Mouse (Mus musculus) ES-Bruce4 (cell line): ENCODE measurements at regions not wholly inside any gene's neighbourhood (a gene's known extent, or its start where the extent isn't known, plus 50 kb on each side); places are given as distances from the start of the nearest gene placed in this dataset.

Experiments used
- H3K27ac ChIP-seq: 2 replicates; pipeline ENCODE4 v1.5.1; 2012; ENCODE audit warnings: low read length, inconsistent platforms; ENCODE audit not compliant: insufficient read depth
- H3K27me3 ChIP-seq: 2 replicates; pipeline ENCODE4 v1.6.1; 2012; ENCODE audit warnings: mild to moderate bottlenecking, low read length, inconsistent platforms; ENCODE audit not compliant: control insufficient read depth, poor library complexity, insufficient read depth, severe bottlenecking
- H3K36me3 ChIP-seq: 2 replicates; pipeline ENCODE4 v1.6.1; 2012; ENCODE audit warnings: inconsistent platforms, mild to moderate bottlenecking, low read length, moderate library complexity; ENCODE audit not compliant: control insufficient read depth, poor library complexity, insufficient read depth, severe bottlenecking
- H3K4me1 ChIP-seq: one replicate; pipeline ENCODE4 v1.8.1; 2011; ENCODE audit warnings: low read length; ENCODE audit not compliant: control insufficient read depth, insufficient read depth
- H3K4me3 ChIP-seq: 2 replicates; pipeline ENCODE4 v1.5.1; 2011; ENCODE audit warnings: low read depth, mild to moderate bottlenecking, low read length
- H3K9ac ChIP-seq: 2 replicates; pipeline ENCODE4 v1.6.1; 2012; ENCODE audit warnings: low read depth, mild to moderate bottlenecking, inconsistent platforms; ENCODE audit not compliant: poor library complexity, severe bottlenecking
- H3K9me3 ChIP-seq: replicated peaks from 2 replicates; pipeline ENCODE4 v1.6.1; 2012; ENCODE audit warnings: mild to moderate bottlenecking, low read length, inconsistent platforms; ENCODE audit not compliant: control insufficient read depth, poor library complexity, insufficient read depth, severe bottlenecking
- CTCF ChIP-seq: IDR thresholded peaks from one replicate; pipeline ENCODE4 v1.8.1; 2011; ENCODE audit warnings: low read depth, low read length
- EP300 ChIP-seq: IDR thresholded peaks from 2 replicates; pipeline ENCODE4 v1.6.1; 2011; ENCODE audit warnings: low read depth, low read length; ENCODE audit not compliant: insufficient read depth
- POLR2A ChIP-seq: IDR thresholded peaks from one replicate; pipeline ENCODE4 v1.8.1; 2011; ENCODE audit warnings: low read length; ENCODE audit not compliant: insufficient read depth

- H3K27ac ChIP-seq = no peak overlapping the region
Measured at GRCm38 (mm10) chr7:83061197-83061893, 194.2 kb downstream of the Mex3b start.

GRCm38 (mm10) chr7:83061894-83062477 lies 194.9 kb downstream of the Mex3b start:
- Histone ChIP-seq H3K36me3 (no peaks in the 10 kb centered on the region), H3K4me1 (no peaks in the 10 kb centered on the region), H3K4me3 (no peak overlapping the region), H3K27ac (no peak overlapping the region), H3K9ac (no peak overlapping the region), H3K9me3 (no peaks in the 10 kb centered on the region), H3K27me3 (no peaks in the 10 kb centered on the region)
- TF ChIP-seq POLR2A (no peak), EP300 (no peak), CTCF (no peak)

More at GRCm38 (mm10) chr7:83061197-83061893, 194.2 kb downstream of the Mex3b start:
- H3K4me3 ChIP-seq = no peak overlapping the region
- H3K36me3 ChIP-seq = no peaks in the 10 kb centered on the region
- no peaks in the 10 kb centered on the region for H3K9me3 ChIP-seq
- TF ChIP-seq POLR2A (no peak), EP300 (no peak), CTCF (no peak)
- H3K9ac ChIP-seq = no peak overlapping the region
- H3K27me3 ChIP-seq = no peaks in the 10 kb centered on the region
- H3K4me1 ChIP-seq = no peaks in the 10 kb centered on the region

- TF ChIP-seq CTCF = no peak
- TF ChIP-seq EP300 = no peak
- TF ChIP-seq POLR2A = no peak
- Histone ChIP-seq H3K4me3 (no peak overlapping the region), H3K36me3 (no peaks in the 10 kb centered on the region), H3K9me3 (no peaks in the 10 kb centered on the region), H3K27ac (no peak overlapping the region), H3K4me1 (no peaks in the 10 kb centered on the region), H3K27me3 (no peaks in the 10 kb centered on the region), H3K9ac (no peak overlapping the region)
Measured at GRCm38 (mm10) chr7:83063559-83063958, 196.4 kb downstream of the Mex3b start.

- TF ChIP-seq POLR2A (no peak), CTCF (no peak), EP300 (no peak)
- no peak overlapping the region for H3K4me3 ChIP-seq
- no peaks in the 10 kb centered on the region for H3K4me1 ChIP-seq
- H3K9me3 ChIP-seq = no peaks in the 10 kb centered on the region
- no peaks in the 10 kb centered on the region for H3K36me3 ChIP-seq
- no peaks in the 10 kb centered on the region for H3K27me3 ChIP-seq
- no peak overlapping the region for H3K9ac ChIP-seq
- no peak overlapping the region for H3K27ac ChIP-seq
Measured at GRCm38 (mm10) chr7:83065341-83065740, 198.2 kb downstream of the Mex3b start.

- no peak for TF ChIP-seq POLR2A
- TF ChIP-seq EP300 = no peak
- TF ChIP-seq CTCF = no peak
- H3K27ac ChIP-seq = no peak overlapping the region
- H3K36me3 ChIP-seq = no peaks in the 10 kb centered on the region
- no peak overlapping the region for H3K9ac ChIP-seq
- no peaks in the 10 kb centered on the region for H3K4me1 ChIP-seq
- no peaks in the 10 kb centered on the region for H3K9me3 ChIP-seq
- no peak overlapping the region for H3K4me3 ChIP-seq
- no peaks in the 10 kb centered on the region for H3K27me3 ChIP-seq
Measured at GRCm38 (mm10) chr7:83074399-83074970, 207.4 kb downstream of the Mex3b start.

GRCm38 (mm10) chr7:83075159-83075952 lies 208.2 kb downstream of the Mex3b start:
- Histone ChIP-seq H3K27me3 (no peaks in the 10 kb centered on the region), H3K36me3 (no peaks in the 10 kb centered on the region), H3K27ac (no peak overlapping the region), H3K9me3 (no peaks in the 10 kb centered on the region), H3K4me3 (no peak overlapping the region), H3K9ac (no peak overlapping the region), H3K4me1 (no peaks in the 10 kb centered on the region)
- no peak for TF ChIP-seq EP300
- TF ChIP-seq CTCF = no peak
- TF ChIP-seq POLR2A = no peak
